Mouse (Mus musculus): ENCODE measurements around the gene Gm4307. TPM values are rescaled to one million over a fixed set of nuclear protein-coding genes. Genes with fewer than 3 reads are reported as not detected.
A peak's percentile ranks its signal among the peaks of the same experiment; 100 is the strongest.
"Not testable (repeated sequence)": the region's sequence is repeated elsewhere in the genome, so short reads cannot be mapped to it uniquely, and the experiment has no call there.

Gene Gm4307
- not detected for total RNA-seq (2021)
- polyA plus RNA-seq (2012; rRNA removed), result not detected in 2 replicates
- long read RNA-seq, result 0 reads

DNA sequence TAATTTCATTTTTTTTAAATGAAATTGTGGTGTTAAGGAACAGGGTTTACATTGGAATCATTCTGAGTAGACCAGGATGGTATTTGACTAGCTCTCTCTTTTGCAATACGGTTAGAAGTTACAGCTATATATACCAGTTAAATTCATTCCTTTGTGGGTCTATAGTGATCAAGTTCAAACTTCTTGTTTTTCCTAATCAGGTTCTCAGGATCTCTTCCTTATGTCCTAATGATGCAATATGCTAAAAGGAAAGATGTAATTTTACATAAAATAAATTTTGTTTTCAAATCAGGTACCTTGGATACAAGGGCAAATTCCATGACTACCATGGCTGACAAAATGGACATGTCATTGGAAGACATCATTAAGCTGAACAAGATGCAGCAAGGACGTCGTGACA, at the start of gene Gm4307:
Gene Gm4307 (plus strand): TSS at position 301 of the 400 bp plus-strand sequence.
- H3K4me3 ChIP-seq; H3K27me3 ChIP-seq (ENCODE audit: control insufficient read depth, insufficient read depth, low read length); intact Hi-C loops (cut with DNase I); H3K79me2 ChIP-seq (replicated peaks; ENCODE audit: control insufficient read depth, insufficient read depth, low read length); DNase-seq; H3K4me1 ChIP-seq (ENCODE audit: control insufficient read depth, insufficient read depth, low read length); H3K9ac ChIP-seq (ENCODE audit: low read depth, low read length); H3K36me3 ChIP-seq (ENCODE audit: control insufficient read depth, insufficient read depth, low read length); H3K27ac ChIP-seq: not testable (repeated sequence)
- no CpG with 5 or more reads among the region's 3 CpGs for WGBS

- H3K36me3 ChIP-seq (ENCODE audit: control insufficient read depth, insufficient read depth, low read length); H3K27me3 ChIP-seq (ENCODE audit: control insufficient read depth, insufficient read depth, low read length); intact Hi-C loops (cut with DNase I); H3K4me3 ChIP-seq; H3K27ac ChIP-seq; H3K4me1 ChIP-seq (ENCODE audit: control insufficient read depth, insufficient read depth, low read length); H3K9ac ChIP-seq (ENCODE audit: low read depth, low read length); DNase-seq; H3K79me2 ChIP-seq (replicated peaks; ENCODE audit: control insufficient read depth, insufficient read depth, low read length): not testable (repeated sequence)
- no CpG with 5 or more reads among the region's 2 CpGs for WGBS
Observed at GRCm38 (mm10) chr10:100335376-100335775, 25.8 kb upstream of the Gm4307 start, which contains the start of gene Gm4301. TSS of gene Gm4301 (plus strand) at chr10:100335676.

GRCm38 (mm10) chr10:100340536-100340935, 20.6 kb upstream of the Gm4307 start, which contains the start of gene Gm4302:
TSS of gene Gm4302 (plus strand) at chr10:100340836.
- H3K27ac ChIP-seq; H3K9ac ChIP-seq (ENCODE audit: low read depth, low read length); H3K79me2 ChIP-seq (replicated peaks; ENCODE audit: control insufficient read depth, insufficient read depth, low read length); H3K4me1 ChIP-seq (ENCODE audit: control insufficient read depth, insufficient read depth, low read length); H3K36me3 ChIP-seq (ENCODE audit: control insufficient read depth, insufficient read depth, low read length); H3K27me3 ChIP-seq (ENCODE audit: control insufficient read depth, insufficient read depth, low read length); H3K4me3 ChIP-seq; DNase-seq; intact Hi-C loops (cut with DNase I): not testable (repeated sequence)
- no CpG with 5 or more reads among the region's 3 CpGs for WGBS

GRCm38 (mm10) chr10:100345672-100346071, 15.5 kb upstream of the Gm4307 start, which contains the start of gene Gm4303:
TSS of gene Gm4303 (plus strand) at chr10:100345972.
- no CpG with 5 or more reads among the region's 3 CpGs for WGBS
- H3K27ac ChIP-seq; H3K79me2 ChIP-seq (replicated peaks; ENCODE audit: control insufficient read depth, insufficient read depth, low read length); intact Hi-C loops (cut with DNase I); H3K9ac ChIP-seq (ENCODE audit: low read depth, low read length); H3K4me3 ChIP-seq; H3K36me3 ChIP-seq (ENCODE audit: control insufficient read depth, insufficient read depth, low read length); H3K27me3 ChIP-seq (ENCODE audit: control insufficient read depth, insufficient read depth, low read length); DNase-seq; H3K4me1 ChIP-seq (ENCODE audit: control insufficient read depth, insufficient read depth, low read length): not testable (repeated sequence)

DNA sequence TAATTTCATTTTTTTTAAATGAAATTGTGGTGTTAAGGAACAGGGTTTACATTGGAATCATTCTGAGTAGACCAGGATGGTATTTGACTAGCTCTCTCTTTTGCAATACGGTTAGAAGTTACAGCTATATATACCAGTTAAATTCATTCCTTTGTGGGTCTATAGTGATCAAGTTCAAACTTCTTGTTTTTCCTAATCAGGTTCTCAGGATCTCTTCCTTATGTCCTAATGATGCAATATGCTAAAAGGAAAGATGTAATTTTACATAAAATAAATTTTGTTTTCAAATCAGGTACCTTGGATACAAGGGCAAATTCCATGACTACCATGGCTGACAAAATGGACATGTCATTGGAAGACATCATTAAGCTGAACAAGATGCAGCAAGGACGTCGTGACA, 10.3 kb upstream of the Gm4307 start, which contains the start of gene Gm4305:
Gene Gm4305 (plus strand): TSS at position 301 of the 400 bp plus-strand sequence.
- H3K27me3 ChIP-seq (ENCODE audit: control insufficient read depth, insufficient read depth, low read length); H3K79me2 ChIP-seq (replicated peaks; ENCODE audit: control insufficient read depth, insufficient read depth, low read length); H3K27ac ChIP-seq; intact Hi-C loops (cut with DNase I); DNase-seq; H3K36me3 ChIP-seq (ENCODE audit: control insufficient read depth, insufficient read depth, low read length); H3K4me3 ChIP-seq; H3K9ac ChIP-seq (ENCODE audit: low read depth, low read length); H3K4me1 ChIP-seq (ENCODE audit: control insufficient read depth, insufficient read depth, low read length): not testable (repeated sequence)
- WGBS, result no CpG with 5 or more reads among the region's 3 CpGs

- peak; percentile 12 to 33 for DNase-seq
- WGBS, result 44% methylated on average over 2 of the region's 2 CpGs
- intact Hi-C loops (cut with DNase I), result not testable (repeated sequence)
Observed at GRCm38 (mm10) chr10:100356841-100357240, 4.3 kb upstream of the Gm4307 start.

DNA sequence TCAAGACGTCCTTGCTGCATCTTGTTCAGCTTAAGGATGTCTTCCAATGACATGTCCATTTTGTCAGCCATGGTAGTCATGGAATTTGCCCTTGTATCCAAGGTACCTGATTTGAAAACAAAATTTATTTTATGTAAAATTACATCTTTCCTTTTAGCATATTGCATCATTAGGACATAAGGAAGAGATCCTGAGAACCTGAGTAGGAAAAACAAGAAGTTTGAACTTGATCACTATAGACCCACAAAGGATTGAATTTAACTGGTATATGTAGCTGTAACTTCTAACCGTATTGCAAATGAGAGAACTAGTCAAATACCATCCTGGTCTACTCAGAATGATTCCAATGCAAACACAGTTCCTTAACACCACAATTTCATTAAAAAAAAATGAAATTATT, 21.3 kb downstream of the Gm4307 start, which contains the start of gene Gm4312:
Gene Gm4312 (minus strand): TSS at position 101 of the 400 bp plus-strand sequence.
- no CpG with 5 or more reads among the region's 2 CpGs for WGBS
- H3K4me1 ChIP-seq (ENCODE audit: control insufficient read depth, insufficient read depth, low read length); H3K79me2 ChIP-seq (replicated peaks; ENCODE audit: control insufficient read depth, insufficient read depth, low read length); H3K4me3 ChIP-seq; H3K27me3 ChIP-seq (ENCODE audit: control insufficient read depth, insufficient read depth, low read length); intact Hi-C loops (cut with DNase I); H3K27ac ChIP-seq; DNase-seq; H3K36me3 ChIP-seq (ENCODE audit: control insufficient read depth, insufficient read depth, low read length); H3K9ac ChIP-seq (ENCODE audit: low read depth, low read length): not testable (repeated sequence)

More at GRCm38 (mm10) chr10:100356841-100357240, 4.3 kb upstream of the Gm4307 start:
- H3K27ac ChIP-seq; H3K4me3 ChIP-seq; H3K36me3 ChIP-seq (ENCODE audit: control insufficient read depth, insufficient read depth, low read length); H3K4me1 ChIP-seq (ENCODE audit: control insufficient read depth, insufficient read depth, low read length); H3K79me2 ChIP-seq (replicated peaks; ENCODE audit: control insufficient read depth, insufficient read depth, low read length); H3K27me3 ChIP-seq (ENCODE audit: control insufficient read depth, insufficient read depth, low read length); H3K9ac ChIP-seq (ENCODE audit: low read depth, low read length): not testable (repeated sequence)

DNA sequence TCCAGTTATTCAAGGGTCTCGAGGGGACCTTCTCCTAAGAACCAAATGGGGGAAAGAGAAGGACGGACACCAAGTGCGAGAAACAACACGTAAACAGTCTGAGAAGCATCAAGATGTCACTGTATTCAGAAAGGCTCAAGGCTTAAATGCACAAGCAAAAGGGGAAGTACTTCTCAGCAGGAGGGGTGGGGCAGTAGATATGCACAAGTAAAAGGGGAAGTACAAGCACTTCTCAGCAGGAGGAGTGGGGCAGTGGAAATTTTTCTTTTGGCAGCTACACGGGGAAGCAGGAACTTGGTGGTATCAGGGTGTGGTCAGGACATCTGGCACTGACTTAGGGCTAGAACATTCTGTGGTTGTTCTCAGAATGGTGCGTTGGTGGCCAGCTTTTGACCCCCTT, 41.2 kb downstream of the Gm4307 start:
- intact Hi-C loops (cut with DNase I); H3K79me2 ChIP-seq (replicated peaks; ENCODE audit: control insufficient read depth, insufficient read depth, low read length); H3K4me1 ChIP-seq (ENCODE audit: control insufficient read depth, insufficient read depth, low read length); H3K36me3 ChIP-seq (ENCODE audit: control insufficient read depth, insufficient read depth, low read length); H3K9ac ChIP-seq (ENCODE audit: low read depth, low read length); H3K4me3 ChIP-seq; H3K27ac ChIP-seq; DNase-seq; H3K27me3 ChIP-seq (ENCODE audit: control insufficient read depth, insufficient read depth, low read length): not testable (repeated sequence)
- WGBS, result 75% methylated on average over 6 of the region's 6 CpGs

Measured in heart, adult 2 months (tissue).